Mouse (Mus musculus) layer of hippocampus, postnatal 10 days (tissue): Measurements from ENCODE around the gene Shroom3. TPM values are rescaled to one million over a fixed set of nuclear protein-coding genes. Genes with fewer than 3 reads are reported as not detected.

Experiments
- DNase-seq, 2 experiments: peaks; one replicate each; pipeline ENCODE4 v3.0.0; 2021; ENCODE audit warnings: low spot score in 2 of 2
- microRNA-seq, 2 experiments: library from miRNA; unstranded; fragments of <30 nt; microRNA quantifications; one replicate each; pipeline ENCODE4 v1.2.0; 2021
- total RNA-seq, 2 experiments: library from RNA; stranded (reverse); gene quantifications; 2 replicates each; pipeline ENCODE4 v1.2.3; 2021

Gene Shroom3
- total RNA-seq, 2 experiments from 2014 or later = 2.5 to 3.8 TPM

- DNase-seq = no peak
Measured at GRCm38 (mm10) chr5:92994861-92995260, 311.6 kb downstream of the Shroom3 start.

GRCm38 (mm10) chr5:92997428-92998120 is 314.3 kb downstream of the Shroom3 start:
- DNase-seq = no peak

GRCm38 (mm10) chr5:92998494-92999016 is 315.3 kb downstream of the Shroom3 start:
- no peak for DNase-seq

- no peak for DNase-seq
Measured at GRCm38 (mm10) chr5:93000060-93000459, 316.8 kb downstream of the Shroom3 start.

- DNase-seq = no peak
Measured at GRCm38 (mm10) chr5:93000774-93001757, 317.8 kb downstream of the Shroom3 start.

- DNase-seq = no peak
Measured at GRCm38 (mm10) chr5:93002615-93003014, 319.4 kb downstream of the Shroom3 start.

GRCm38 (mm10) chr5:93005229-93005814 is 322.1 kb downstream of the Shroom3 start:
- DNase-seq = no peak

- no peak for DNase-seq
Measured at GRCm38 (mm10) chr5:93005815-93006341, 322.6 kb downstream of the Shroom3 start.

GRCm38 (mm10) chr5:93008256-93008655 is 325.0 kb downstream of the Shroom3 start:
- no peak for DNase-seq

Small RNAs within 50 kb of the gene (microRNA-seq; reads per million reads assigned to microRNA genes)
- 0 reads per million in 2 experiments for gene Mir1961

Other genes starting within 250 kb of the Shroom3 start
- 10 to 100 TPM; 33.9 to 41.7 TPM for gene Nup54, start 248.2 kb upstream of the Shroom3 start, total RNA-seq
- 10 to 100 TPM; 96.3 to 98.5 TPM for gene Scarb2, start 176.6 kb upstream of the Shroom3 start, total RNA-seq
- under 1 TPM; 0.30 to 0.80 TPM for gene Fam47e, start 128.4 kb upstream of the Shroom3 start, total RNA-seq
- gene Stbd1, start 80.4 kb upstream of the Shroom3 start, total RNA-seq = 1 to 10 TPM in 1 of 2 experiments, under 1 TPM in 1; 0.98 to 1.7 TPM
- under 1 TPM; 0.50 to 0.74 TPM for gene Ccdc158, start 8.2 kb upstream of the Shroom3 start, total RNA-seq